8 mouse cellular contexts compared by ENCODE assay signal in the genomic region with DNA sequence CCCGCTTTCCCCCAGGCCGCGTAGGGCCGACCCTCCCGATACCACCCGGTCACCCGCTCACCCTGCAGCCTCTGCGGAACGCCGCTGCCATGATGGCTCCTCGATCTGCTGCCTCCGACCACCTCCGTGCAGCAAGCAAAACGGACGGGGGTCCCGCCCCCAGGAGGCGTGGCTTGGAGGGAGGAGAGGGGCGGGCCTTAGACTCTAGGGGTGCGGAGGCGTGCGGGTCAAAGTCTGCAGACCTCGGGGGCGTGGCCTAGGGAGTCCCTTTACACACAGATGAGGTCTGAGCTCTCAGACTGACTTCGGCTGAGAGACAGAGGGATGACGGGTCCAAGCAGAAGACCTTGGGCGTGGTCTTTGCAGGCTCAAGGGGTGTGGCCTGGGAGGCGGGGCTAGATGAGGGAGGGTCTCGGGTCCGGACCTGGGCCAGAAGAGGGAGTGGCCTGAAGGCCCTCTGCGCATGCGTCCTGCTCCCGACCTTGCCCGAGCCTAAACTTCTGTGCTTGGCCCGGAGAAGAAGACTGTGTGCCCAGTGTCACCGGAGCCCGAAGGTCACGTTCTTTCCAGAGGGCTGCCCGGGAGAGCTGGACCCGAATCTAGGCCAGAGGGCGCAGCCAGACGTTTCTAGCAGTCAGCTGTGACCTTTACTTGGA. TPM values are rescaled to one million over a fixed set of nuclear protein-coding genes. Genes with fewer than 3 reads are reported as not detected.
DNase-seq lines count a peak whose midpoint lies in the region; ATAC-seq lines count a peak whose summit lies in the region.

Gene Acadm, minus strand, starts transcription at position 298 of the 656 bp plus-strand sequence.

- H3K4me2 ChIP-seq in intestine, embryonic 14.5 days (ENCODE audit: low read length), result peak within 1 kb of the TSS; percentile 69

- 0 out of 2 replicates have a peak, but pooled peaks cover 8% of the 10 kb centered on the region for H3K36me3 ChIP-seq in intestine, embryonic 14.5 days (ENCODE audit: control insufficient read depth, insufficient read depth, low read length)

- H3K27me3 ChIP-seq in intestine, embryonic 14.5 days (replicated peaks; ENCODE audit: control insufficient read depth, insufficient read depth, low read length), result no peaks in the 10 kb centered on the region

- H3K27ac ChIP-seq in intestine, embryonic 14.5 days (ENCODE audit: low read depth), result peak within 1 kb of the TSS; percentile 64

- 2% methylated on average over 41 of the region's 41 CpGs for WGBS in intestine, embryonic 14.5 days

- ATAC-seq in intestine, embryonic 14.5 days (replicated peaks; ENCODE audit: low FRiP score, low TSS enrichment, low read depth), result peak; percentile 98

- intact Hi-C loops in left cerebral cortex, postnatal 14 days (cut with DNase I), result no loop called here

- H3K9me3 ChIP-seq in intestine, embryonic 14.5 days (ENCODE audit: control insufficient read depth, low read length), result no peaks in the 10 kb centered on the region

- H3K4me1 ChIP-seq in intestine, embryonic 14.5 days (replicated peaks; ENCODE audit: control insufficient read depth, insufficient read depth, low read length), result peaks cover 11% of the 10 kb centered on the region

- H3K4me3 ChIP-seq in intestine, embryonic 14.5 days (ENCODE audit: low read depth, low read length), result peak within 1 kb of the TSS; percentile 76

- peak within 1 kb of the TSS; percentile 74 for H3K9ac ChIP-seq in intestine, embryonic 14.5 days (ENCODE audit: low read length)

- peak; percentile 100 for DNase-seq in adrenal gland, adult (ENCODE audit: inconsistent age in 2 of 2, low spot score in 1 of 2)
- DNase-seq in embryo, embryonic 10.5 days (ENCODE audit: low spot score), result peak; percentile 100
- peak; percentile 99 for DNase-seq in gastrocnemius, postnatal 25 days
- peak; percentile 99 for DNase-seq in intestine, embryonic 14.5 days (ENCODE audit: low spot score)
- DNase-seq in left cerebral cortex, postnatal 14 days (ENCODE audit: low spot score in 2 of 2), result peak; percentile 88 to 90
- peak; percentile 99 for DNase-seq in mesoderm, embryonic 11.5 days (ENCODE audit: low read depth, low spot score)
- DNase-seq in right cerebral cortex, postnatal 36 days (ENCODE audit: low spot score in 2 of 2), result peak; percentile 85 to 91
- peak; percentile 99 for DNase-seq in yolk sac, embryonic 10.5 days (ENCODE audit: low spot score)

RNA-seq across cellular contexts. Expression of gene Acadm, which starts in this region (rescaled TPM):
- 100 to 1,000 TPM; 256 to 346 TPM for total RNA-seq in gastrocnemius, postnatal 25 days (2021)
- polyA plus RNA-seq in intestine, embryonic 14.5 days (2014; fragmentation: Nextera tagmentation; extraction: Ambion mirVana), result 82.6 and 84.6 TPM in 2 replicates
- 10 to 100 TPM; 33.9 to 34.2 TPM for total RNA-seq in left cerebral cortex, postnatal 14 days (2021)

Comparison
In these comparisons a context has a peak if more than half of its experiments do, and no peak if none do; other contexts are left out.
1. Peak in every context shown above with its lines: DNase-seq, ATAC-seq, H3K4me3 ChIP-seq and H3K27ac ChIP-seq.
2. RNA of gene Acadm (total RNA-seq): 256 to 346 TPM in gastrocnemius, postnatal 25 days; 33.9 to 34.2 TPM in left cerebral cortex, postnatal 14 days; every median in the first group is over 4 times any median in the second.